Mouse (Mus musculus) embryo, embryonic 9.5 days (tissue): ENCODE data around the gene Cxcl13.

Experiments used
- DNase-seq: peaks from one replicate; pipeline ENCODE4 v3.0.0-alpha.2; 2017; ENCODE audit errors: extremely low spot score

Cxcl13 gene

GRCm38 (mm10) chr5:95983797-95984486, 27.2 kb downstream of the Cxcl13 start:
- no peak for DNase-seq

DNA sequence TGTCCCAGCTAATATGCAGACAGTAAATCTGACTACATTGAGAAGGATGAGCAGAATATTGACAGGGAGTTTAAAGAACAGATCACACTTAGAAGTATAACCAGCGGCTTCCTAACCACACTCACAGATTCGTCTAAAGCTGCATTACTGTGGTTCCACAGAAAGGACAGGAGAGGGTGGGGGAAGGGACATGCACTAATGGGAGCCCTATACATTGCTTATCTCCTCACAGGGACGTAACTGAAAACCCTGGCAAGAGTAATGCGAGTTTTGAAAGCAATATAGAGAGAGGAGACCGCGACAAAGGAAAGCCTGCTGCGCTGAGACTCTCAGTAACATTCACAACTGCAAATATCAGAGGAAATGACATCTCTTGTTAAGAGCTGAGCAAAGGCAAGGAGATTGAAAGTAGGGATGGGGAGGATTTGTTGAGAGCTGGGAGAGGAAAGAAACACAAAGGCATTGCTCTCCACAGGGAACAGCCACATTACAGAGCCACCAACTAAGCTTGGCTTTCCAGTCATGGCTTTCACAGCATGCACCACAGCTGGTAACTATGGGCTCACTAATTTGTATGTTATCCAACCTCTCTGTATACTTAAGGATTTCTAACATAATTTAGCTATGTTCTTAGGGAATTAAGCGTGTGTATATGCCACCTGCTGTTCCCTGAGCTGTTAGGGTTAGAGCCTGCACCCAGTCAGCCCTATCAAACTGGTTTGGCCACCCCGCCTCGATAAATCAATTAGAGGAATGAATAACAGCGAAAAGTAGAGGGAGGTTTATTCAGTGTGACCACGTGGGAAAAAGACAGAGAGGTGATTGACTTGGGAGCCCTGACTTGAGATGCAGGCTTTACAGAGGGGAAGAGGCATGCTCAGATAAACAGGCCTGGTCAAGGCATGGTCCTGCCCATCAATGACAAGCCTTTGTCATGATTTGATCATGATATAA, 34.9 kb downstream of the Cxcl13 start:
- no peak for DNase-seq

DNA sequence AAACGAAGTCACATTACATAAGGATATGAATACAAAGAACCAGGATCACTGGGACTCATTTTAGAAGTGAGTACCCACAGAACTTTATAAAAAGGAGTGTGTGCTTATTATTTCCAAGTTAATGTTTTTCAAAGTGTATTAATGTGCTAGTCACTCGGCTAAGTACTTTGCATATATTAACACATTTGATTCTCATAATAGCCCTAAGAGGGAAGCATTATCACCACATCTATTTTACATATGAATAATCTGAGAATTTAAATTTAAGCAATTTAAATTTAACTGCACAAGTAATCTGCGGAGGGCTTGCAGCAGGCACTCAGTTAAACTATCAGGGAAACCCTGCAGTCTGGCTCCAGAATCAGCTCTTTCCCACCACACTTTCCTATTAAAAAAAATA, 40.5 kb downstream of the Cxcl13 start:
- no peak for DNase-seq

DNA sequence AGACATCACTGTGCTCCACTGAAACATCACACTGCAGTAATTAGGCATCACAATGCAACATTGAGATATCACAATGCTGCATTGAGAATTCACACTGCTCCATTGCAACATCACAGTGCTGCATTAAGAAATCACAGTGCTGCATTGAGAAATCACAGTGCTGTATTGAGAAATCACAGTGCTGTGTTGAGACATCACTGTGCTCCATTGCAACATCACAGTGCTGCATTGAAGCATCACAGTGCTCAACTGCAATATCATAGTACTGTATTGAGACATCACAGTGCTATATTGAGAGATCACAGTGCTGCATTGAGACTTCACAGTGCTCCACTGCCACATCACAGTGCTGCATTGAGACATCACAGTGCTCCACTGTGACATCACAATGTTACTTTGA, 46.6 kb downstream of the Cxcl13 start:
- DNase-seq = no peak

DNA sequence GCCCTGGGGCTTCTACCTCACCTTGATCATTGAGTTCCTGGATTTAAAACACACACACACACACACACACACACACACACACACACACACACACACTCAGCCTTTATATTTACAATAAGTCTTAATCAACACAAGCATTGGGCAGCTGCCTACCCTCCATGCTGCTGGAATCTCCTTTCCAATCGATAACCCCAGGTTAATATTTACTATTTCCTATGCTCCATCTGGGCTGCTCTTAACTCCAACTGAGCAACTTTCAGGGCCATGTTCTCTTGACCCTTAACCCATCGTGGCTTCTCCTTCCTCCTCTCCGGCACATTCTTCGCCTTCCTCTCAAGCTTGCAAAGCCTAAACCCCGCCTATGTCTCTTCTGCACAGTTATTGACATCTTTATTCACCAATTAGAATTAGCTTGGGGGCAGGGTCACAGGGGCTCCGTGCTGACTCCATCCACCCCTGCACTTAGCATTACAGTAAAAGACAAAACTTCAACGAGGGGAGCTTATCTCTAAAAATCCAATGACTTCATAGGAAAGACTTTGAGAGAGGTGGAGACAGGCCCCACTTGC, 51.6 kb downstream of the Cxcl13 start:
- no peak for DNase-seq

GRCm38 (mm10) chr5:96009076-96009475, 52.3 kb downstream of the Cxcl13 start:
- no peak for DNase-seq
